Mouse (Mus musculus): Measurements from ENCODE around the gene Mthfd1l. TPM values are rescaled to one million over a fixed set of nuclear protein-coding genes. Genes with fewer than 3 reads are reported as not detected.
A peak's percentile ranks its signal among the peaks of the same experiment; 100 is the strongest.
"Not testable (repeated sequence)": the region's sequence is repeated elsewhere in the genome, so short reads cannot be mapped to it uniquely, and the experiment has no call there.

Mthfd1l gene
- total RNA-seq, 2 experiments from 2014 or later: 0.75 to 1.7 TPM

DNA sequence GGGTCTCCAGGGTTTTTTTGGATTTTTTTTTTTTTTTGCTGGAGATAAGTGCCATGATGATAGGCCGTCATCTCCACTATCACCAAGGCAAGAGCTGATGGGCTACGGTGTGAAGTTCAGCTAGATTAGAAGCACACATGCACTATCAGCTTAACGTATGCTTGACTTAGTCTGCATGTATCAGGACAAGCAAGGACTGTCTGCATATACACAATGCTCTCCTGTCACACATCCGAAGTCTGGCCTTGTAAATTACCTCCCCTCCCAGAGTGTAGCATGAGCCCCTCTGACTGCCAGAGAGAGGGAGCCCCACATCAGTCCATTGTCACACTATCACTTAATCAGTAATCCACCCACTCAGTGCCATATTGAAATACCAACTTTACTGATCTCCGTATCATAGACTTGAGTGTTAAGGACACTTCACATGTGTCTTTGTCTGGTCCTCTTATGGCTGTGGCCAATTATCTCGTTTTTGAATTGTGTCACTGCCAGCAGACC lies 99.0 kb downstream of the Mthfd1l start:
- intact Hi-C loops (cut with DNase I): no loop called here
- no peak for DNase-seq (ENCODE audit: low spot score)

- intact Hi-C loops (cut with DNase I); DNase-seq (ENCODE audit: low spot score): not testable (repeated sequence)
These were observed 99.6 kb downstream of the Mthfd1l start for GRCm38 (mm10) chr10:4072491-4072890.

GRCm38 (mm10) chr10:4078220-4078840 lies 105.4 kb downstream of the Mthfd1l start:
- intact Hi-C loops (cut with DNase I): loop anchor here (2.0 kb wide), 1 partner anchor 256 kb away; no protein-coding TSS in a partner anchor
- DNase-seq (ENCODE audit: low spot score): no peak

DNA sequence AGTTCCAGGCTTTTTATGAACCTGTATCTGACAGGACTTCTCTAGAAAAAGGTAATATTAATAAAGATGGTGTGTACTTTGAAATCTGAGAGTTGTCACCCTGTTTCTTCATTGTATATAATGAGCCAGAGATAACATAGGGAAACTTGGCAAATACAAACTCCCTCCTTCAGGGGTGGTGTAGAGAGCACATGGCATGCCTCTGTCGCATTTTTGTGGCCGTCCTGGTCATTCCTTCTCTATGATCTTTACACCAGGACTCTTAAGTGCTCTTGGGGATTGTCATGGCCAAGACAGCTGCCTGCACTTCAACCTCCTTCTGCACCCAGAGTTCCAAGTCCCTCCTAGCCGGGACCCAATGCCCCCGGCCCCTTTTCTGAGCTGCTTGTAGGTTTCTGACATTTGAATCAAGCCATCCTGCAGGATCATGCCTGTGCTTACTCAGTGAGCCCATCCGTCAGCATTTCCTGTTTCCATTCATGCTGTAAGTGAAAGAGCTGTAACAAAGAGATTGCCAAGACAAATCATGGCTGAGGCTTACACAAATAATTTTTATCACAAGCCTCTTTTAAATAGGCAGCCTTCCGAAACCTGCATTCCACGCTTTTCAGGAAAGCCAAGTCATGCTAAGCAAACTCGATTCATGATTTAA lies 106.2 kb downstream of the Mthfd1l start:
- intact Hi-C loops (cut with DNase I): loop anchor here (2.0 kb wide), 1 partner anchor 256 kb away; no protein-coding TSS in a partner anchor
- DNase-seq (ENCODE audit: low spot score): no peak

- DNase-seq (ENCODE audit: low spot score): peak; percentile 70
- intact Hi-C loops (cut with DNase I): loop anchor here (2.0 kb wide), 2 partner anchors 37 to 255 kb away; no protein-coding TSS in a partner anchor
These were observed 106.8 kb downstream of the Mthfd1l start for GRCm38 (mm10) chr10:4079643-4080244.

GRCm38 (mm10) chr10:4083609-4084008 lies 110.7 kb downstream of the Mthfd1l start:
- DNase-seq (ENCODE audit: low spot score): no peak
- intact Hi-C loops (cut with DNase I): no loop called here

- intact Hi-C loops (cut with DNase I): loop anchor here (5.0 kb wide), 3 partner anchors 88 to 262 kb away; partner anchors contain the start of gene Akap12
- no peak for DNase-seq (ENCODE audit: low spot score)
These were observed 112.0 kb downstream of the Mthfd1l start for GRCm38 (mm10) chr10:4084907-4085306.

DNA sequence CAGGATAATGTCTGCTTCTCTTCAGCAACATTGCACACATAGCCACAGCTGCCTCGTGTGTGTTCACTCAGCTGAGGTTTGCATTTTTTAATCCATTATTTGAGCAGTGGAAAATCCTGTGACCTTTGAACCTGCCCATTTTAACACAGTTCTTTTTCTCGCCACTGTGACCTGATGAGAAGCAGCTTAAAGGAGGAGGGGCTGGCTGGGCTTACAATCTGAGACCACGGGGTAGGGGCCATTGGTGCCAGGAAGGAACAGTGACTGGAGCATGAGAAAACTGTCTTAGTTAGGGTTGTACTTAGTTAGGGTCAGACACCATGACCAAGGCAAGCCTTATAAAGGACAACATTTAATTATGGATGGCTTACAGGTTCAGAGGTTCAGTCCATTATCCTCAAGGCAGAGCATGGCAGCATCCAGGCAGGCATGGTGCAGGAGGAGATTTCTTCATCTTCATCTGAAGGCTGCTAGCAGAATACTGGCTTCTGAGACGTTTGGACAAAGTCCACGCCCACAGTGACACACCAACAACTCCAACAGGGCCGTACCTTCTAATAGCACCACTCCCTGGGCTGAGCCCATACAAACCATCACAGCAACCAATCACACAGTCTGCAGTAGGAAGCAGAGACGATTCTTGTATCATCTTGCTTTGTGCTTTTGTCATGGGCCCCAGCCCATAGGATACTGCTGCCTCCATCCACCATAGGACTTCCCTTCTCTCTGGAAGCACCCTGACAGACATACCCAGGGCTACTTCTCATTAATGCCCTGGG lies 112.6 kb downstream of the Mthfd1l start:
- DNase-seq (ENCODE audit: low spot score): no peak
- intact Hi-C loops (cut with DNase I): loop anchor here (5.0 kb wide), 3 partner anchors 88 to 262 kb away; partner anchors contain the start of gene Akap12

DNA sequence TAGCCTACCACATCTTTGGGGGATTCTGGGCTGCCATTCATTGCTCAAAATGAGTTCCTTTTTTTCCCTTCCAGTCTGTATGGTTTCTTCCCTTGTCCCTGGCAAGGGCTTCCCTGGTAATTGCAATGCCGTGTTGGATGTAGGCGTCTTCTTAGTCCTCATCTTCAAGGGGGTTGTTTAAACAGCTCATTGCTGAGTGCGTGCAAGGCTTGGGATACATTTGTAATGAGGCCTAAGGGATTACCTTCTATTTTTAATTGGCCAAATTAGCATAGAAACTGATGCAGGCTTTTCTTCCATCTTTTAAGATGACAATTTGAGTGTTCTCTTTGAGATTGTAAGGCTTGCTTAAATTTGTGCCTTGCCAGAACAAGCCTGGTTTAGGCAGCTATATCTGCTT lies 114.6 kb downstream of the Mthfd1l start:
- intact Hi-C loops (cut with DNase I): loop anchor here (5.0 kb wide), 3 partner anchors 90 to 260 kb away; partner anchors contain the start of gene Akap12
- no peak for DNase-seq (ENCODE audit: low spot score)

DNA sequence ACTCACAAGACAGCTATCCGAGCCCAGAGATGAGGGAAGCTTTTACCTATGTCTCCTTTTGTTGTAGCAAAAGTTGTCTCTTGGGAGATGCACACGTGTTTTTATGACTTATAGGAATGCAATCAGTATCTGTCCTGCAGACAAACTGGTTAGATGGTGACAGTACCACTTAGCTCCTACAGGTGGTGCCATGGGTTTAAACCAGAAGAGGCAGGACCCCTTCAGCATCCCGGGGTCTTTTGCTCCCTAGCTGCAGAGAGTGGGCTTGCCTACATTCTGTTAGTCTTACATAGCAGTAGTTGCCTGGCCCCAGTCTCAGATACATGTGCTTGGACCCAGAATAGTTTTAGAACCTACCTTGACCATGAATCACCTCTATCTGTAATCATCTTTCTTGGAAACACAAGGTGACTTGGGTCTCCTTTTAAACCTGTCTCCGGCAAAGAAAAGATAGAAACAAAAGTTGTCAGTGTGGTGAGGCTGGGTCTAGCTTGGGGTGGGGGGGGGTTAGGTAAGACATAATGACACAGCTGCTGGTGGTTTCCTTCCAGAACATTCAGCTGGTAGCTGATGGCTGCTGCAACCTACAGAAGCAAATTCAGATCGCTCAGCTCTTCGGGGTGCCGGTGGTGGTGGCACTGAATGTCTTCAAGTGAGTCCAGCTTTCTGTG lies 116.0 kb downstream of the Mthfd1l start:
- DNase-seq (ENCODE audit: low spot score): no peak

GRCm38 (mm10) chr10:4089885-4090284 lies 117.0 kb downstream of the Mthfd1l start:
- intact Hi-C loops (cut with DNase I): loop anchor here (5.0 kb wide), 3 partner anchors 93 to 257 kb away; partner anchors contain the start of gene Akap12
- no peak for DNase-seq (ENCODE audit: low spot score)

More for the DNA sequence above, 116.0 kb downstream of the Mthfd1l start:
- intact Hi-C loops (cut with DNase I): loop anchor here (5.0 kb wide), 3 partner anchors 92 to 258 kb away; partner anchors contain the start of gene Akap12

DNA sequence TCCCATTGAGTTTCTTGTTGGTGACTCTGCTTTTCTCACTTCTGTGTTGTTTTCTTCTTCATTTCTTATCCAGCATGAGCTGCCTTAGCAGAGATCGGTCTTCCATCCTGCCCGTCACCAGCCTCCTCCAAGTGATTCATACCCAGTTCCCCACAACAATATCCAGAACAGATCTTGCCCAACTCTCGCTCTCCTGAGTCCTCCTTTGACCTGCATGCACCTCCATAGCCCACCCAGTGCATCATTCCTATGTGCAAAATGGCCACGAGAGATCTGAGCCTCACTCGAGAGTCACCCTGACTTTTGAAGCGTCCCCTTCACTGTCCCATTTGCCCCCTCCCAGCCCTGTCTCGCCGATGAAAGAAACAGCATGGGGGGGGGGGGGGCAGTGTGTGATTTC lies 120.1 kb downstream of the Mthfd1l start:
- intact Hi-C loops (cut with DNase I): no loop called here
- no peak for DNase-seq (ENCODE audit: low spot score)

GRCm38 (mm10) chr10:4094093-4094817 lies 121.3 kb downstream of the Mthfd1l start:
- DNase-seq (ENCODE audit: low spot score): no peak
- intact Hi-C loops (cut with DNase I): no loop called here

DNA sequence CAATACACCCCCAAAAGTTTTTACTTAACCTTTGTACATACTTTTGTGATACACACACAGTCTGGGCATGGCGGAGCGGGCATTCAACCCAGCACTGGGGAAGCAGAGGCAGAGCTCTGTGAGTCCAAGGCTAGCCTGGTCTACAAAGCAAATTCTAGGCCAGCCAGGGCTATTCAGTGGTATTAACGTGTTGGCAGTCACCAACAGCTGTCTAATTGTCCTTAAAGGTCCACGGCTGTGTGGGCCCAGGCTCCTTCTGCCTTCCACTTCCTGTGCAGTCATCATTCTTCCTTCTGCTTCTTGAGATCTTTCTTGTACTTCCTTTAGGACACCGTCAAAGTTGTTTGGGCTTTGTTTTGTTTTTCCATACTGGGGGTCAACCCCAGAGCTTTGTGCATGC lies 123.2 kb downstream of the Mthfd1l start:
- no peak for DNase-seq (ENCODE audit: low spot score)
- intact Hi-C loops (cut with DNase I): no loop called here

GRCm38 (mm10) chr10:4100007-4100406 lies 127.1 kb downstream of the Mthfd1l start:
- intact Hi-C loops (cut with DNase I): no loop called here

DNA sequence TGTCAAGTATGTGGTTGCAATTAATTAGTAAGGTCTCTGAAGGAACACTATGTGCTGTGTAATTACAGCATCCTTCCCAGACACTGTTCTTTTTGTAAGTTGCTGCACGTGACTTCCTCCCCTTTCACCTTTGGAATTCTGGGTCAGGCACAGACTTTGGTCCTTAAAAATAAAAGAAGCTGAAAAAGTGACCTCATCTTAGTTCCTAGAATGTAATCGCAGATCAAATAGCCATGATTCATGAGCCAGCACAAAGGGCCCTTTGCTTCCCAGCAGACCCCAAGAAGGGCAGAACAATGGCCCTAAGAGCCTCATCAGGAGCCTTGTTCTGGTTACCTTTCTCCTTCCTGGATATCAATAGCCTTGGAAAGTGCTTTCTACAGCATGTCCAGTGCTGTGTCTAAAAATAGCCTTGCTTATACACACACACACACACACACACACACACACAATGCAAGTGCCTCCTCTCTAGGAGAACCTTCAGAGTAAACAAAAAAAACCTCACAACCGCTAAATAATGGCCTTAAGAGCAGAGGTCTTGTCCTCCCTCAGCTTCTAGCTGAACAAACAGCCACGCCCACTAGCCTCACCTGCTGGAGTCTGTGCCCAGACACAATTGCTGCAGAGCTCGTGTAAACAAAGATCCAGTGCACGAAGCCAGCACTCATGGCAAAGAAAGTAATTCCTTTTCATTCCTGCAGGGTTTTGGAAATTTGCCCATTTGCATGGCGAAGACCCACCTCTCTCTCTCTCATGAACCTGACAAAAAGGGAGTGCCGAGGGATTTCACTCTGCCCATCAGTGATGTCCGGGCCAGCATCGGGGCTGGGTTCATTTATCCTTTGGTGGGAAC lies 133.0 kb downstream of the Mthfd1l start:
- intact Hi-C loops (cut with DNase I): no loop called here

More at GRCm38 (mm10) chr10:4100007-4100406, 127.1 kb downstream of the Mthfd1l start:
- no peak for DNase-seq (ENCODE audit: low spot score)

DNA sequence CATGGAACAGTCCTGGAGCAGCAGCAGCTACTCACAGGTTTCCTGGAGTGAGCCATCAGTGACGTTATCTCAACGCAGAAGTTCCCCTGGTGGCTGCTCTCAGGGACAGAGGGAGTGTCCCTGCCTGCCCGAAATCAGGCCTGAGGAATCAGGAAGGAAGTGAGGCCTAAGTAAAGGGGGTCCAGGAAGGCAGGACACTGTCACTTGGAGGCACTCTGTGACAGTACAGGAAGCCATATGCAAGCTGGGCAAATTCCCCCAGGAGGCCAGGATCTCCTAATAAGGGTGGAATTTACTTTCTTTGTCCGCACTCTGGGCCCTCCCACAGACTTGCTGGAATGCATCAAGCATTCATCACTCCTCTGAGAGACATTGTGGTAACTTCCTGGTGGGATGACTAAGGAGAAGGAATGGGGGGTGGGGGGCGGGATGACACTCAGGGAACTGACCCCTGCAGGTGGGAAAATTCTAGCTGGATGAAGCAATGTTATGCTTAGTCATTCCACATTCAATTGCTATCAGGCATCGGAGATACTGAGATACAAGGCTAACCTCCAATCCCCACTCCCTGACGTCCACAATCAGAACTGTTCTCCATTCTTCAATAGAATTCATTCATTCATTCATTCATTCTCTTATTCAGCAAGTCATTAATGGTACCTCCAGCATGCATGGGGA lies 134.9 kb downstream of the Mthfd1l start:
- peak; percentile 60 for DNase-seq (ENCODE audit: low spot score)
- intact Hi-C loops (cut with DNase I): no loop called here

More for the DNA sequence above, 133.0 kb downstream of the Mthfd1l start:
- DNase-seq (ENCODE audit: low spot score): no peak

All from heart, postnatal 25 days (tissue).